Mouse (Mus musculus): ENCODE measurements around the gene Gm9918.

- TF ChIP-seq GATA1 (IDR thresholded peaks at IDR 0.05; ENCODE audit: borderline replicate concordance, low read length) (no peak), GATA2 (IDR thresholded peaks at IDR 0.05; ENCODE audit: borderline replicate concordance, low read depth, low read length) (no peak), CTCF (IDR thresholded peaks at IDR 0.05; ENCODE audit: low read depth, low read length) (no peak), POLR2AphosphoS5 (IDR thresholded peaks at IDR 0.05; ENCODE audit: insufficient replicate concordance, low read depth, low read length) (no peak)
Measured at GRCm38 (mm10) chr15:102262582-102262981, 7.8 kb upstream of the Gm9918 start.
